Mouse (Mus musculus): ENCODE results near the gene Ppp6r1. TPM values are rescaled to one million over a fixed set of nuclear protein-coding genes. Genes with fewer than 3 reads are reported as not detected.

Gene Ppp6r1
- total and polyA plus RNA-seq, 2 experiments from 2014 or later = 10.1 to 131 TPM

GRCm38 (mm10) chr7:4663179-4663578 is 4.4 kb upstream of the Ppp6r1 start:
- WGBS = 79% methylated on average over 8 of the region's 8 CpGs
- H3K36me3 ChIP-seq (ENCODE audit: insufficient read depth, low read length) = peaks cover 26% of the 10 kb centered on the region
- ATAC-seq (ENCODE audit: low FRiP score) = no peak

GRCm38 (mm10) chr7:4659911-4660443 is 1.2 kb upstream of the Ppp6r1 start:
- no peak for TF ChIP-seq CTCF (IDR thresholded peaks at IDR 0.05)
- DNase-seq (ENCODE audit: low spot score) (peak; percentile 62), ATAC-seq (ENCODE audit: low FRiP score) (no peak)
- no peaks in the 10 kb centered on the region for H3K27me3 ChIP-seq (ENCODE audit: insufficient read depth, low read length)
- H3K9me3 ChIP-seq (ENCODE audit: low read length) = no peaks in the 10 kb centered on the region
- peaks cover 19% of the 10 kb centered on the region for H3K4me1 ChIP-seq (ENCODE audit: insufficient read depth, low read length)
- peak overlapping the region; percentile 95 for H3K27ac ChIP-seq (ENCODE audit: low read depth, low read length)
- H3K4me3 ChIP-seq (ENCODE audit: low read depth, low read length) = peak overlapping the region; percentile 86
- H3K36me3 ChIP-seq (ENCODE audit: insufficient read depth, low read length) = peaks cover 19% of the 10 kb centered on the region
- H3K9ac ChIP-seq (replicated peaks; ENCODE audit: low read length, poor library complexity, severe bottlenecking) = peak overlapping the region; percentile 88
- WGBS = 36% methylated on average over 3 of the region's 3 CpGs
- H3K4me2 ChIP-seq (ENCODE audit: low read depth, low read length, poor library complexity, severe bottlenecking) = peak overlapping the region; percentile 69

More at GRCm38 (mm10) chr7:4663179-4663578, 4.4 kb upstream of the Ppp6r1 start:
- Histone ChIP-seq H3K4me3 (ENCODE audit: low read depth, low read length) (no peak overlapping the region), H3K27me3 (ENCODE audit: insufficient read depth, low read length) (no peaks in the 10 kb centered on the region), H3K9me3 (ENCODE audit: low read length) (no peaks in the 10 kb centered on the region), H3K9ac (replicated peaks; ENCODE audit: low read length, poor library complexity, severe bottlenecking) (no peak overlapping the region), H3K27ac (ENCODE audit: low read depth, low read length) (no peak overlapping the region), H3K4me2 (ENCODE audit: low read depth, low read length, poor library complexity, severe bottlenecking) (no peak overlapping the region), H3K4me1 (ENCODE audit: insufficient read depth, low read length) (peaks cover 4% of the 10 kb centered on the region; the same call in 1 of the 2 replicates)
- DNase-seq (ENCODE audit: low spot score) = no peak
- no peak for TF ChIP-seq CTCF (IDR thresholded peaks at IDR 0.05)

- DNase-seq (ENCODE audit: low spot score) (peak; percentile 45), ATAC-seq (ENCODE audit: low FRiP score) (peak; percentile 84)
- Histone ChIP-seq H3K4me3 (ENCODE audit: low read depth, low read length) (peak overlapping the region; percentile 86), H3K9ac (replicated peaks; ENCODE audit: low read length, poor library complexity, severe bottlenecking) (peak overlapping the region; percentile 88), H3K27ac (ENCODE audit: low read depth, low read length) (peak overlapping the region; percentile 95), H3K27me3 (ENCODE audit: insufficient read depth, low read length) (no peaks in the 10 kb centered on the region), H3K36me3 (ENCODE audit: insufficient read depth, low read length) (peaks cover 7% of the 10 kb centered on the region; the same call in 1 of the 2 replicates), H3K4me2 (ENCODE audit: low read depth, low read length, poor library complexity, severe bottlenecking) (peak overlapping the region; percentile 69), H3K9me3 (ENCODE audit: low read length) (no peaks in the 10 kb centered on the region), H3K4me1 (ENCODE audit: insufficient read depth, low read length) (peaks cover 19% of the 10 kb centered on the region)
- no peak for TF ChIP-seq CTCF (IDR thresholded peaks at IDR 0.05)
- WGBS = under 1% methylated on average over 68 of the region's 78 CpGs
These were observed 501 bp downstream of the Ppp6r1 start for GRCm38 (mm10) chr7:4658128-4658907.

GRCm38 (mm10) chr7:4657521-4658127 is 1.2 kb downstream of the Ppp6r1 start:
- WGBS = 57% methylated on average over 9 of the region's 9 CpGs
- ATAC-seq (ENCODE audit: low FRiP score) (no peak), DNase-seq (ENCODE audit: low spot score) (no peak)
- Histone ChIP-seq H3K27me3 (ENCODE audit: insufficient read depth, low read length) (no peaks in the 10 kb centered on the region), H3K4me3 (ENCODE audit: low read depth, low read length) (peak overlapping the region; percentile 86), H3K9me3 (ENCODE audit: low read length) (no peaks in the 10 kb centered on the region), H3K9ac (replicated peaks; ENCODE audit: low read length, poor library complexity, severe bottlenecking) (peak overlapping the region; percentile 88), H3K36me3 (ENCODE audit: insufficient read depth, low read length) (peaks cover 8% of the 10 kb centered on the region; the same call in 1 of the 2 replicates), H3K4me1 (ENCODE audit: insufficient read depth, low read length) (peaks cover 19% of the 10 kb centered on the region), H3K27ac (ENCODE audit: low read depth, low read length) (no peak overlapping the region), H3K4me2 (ENCODE audit: low read depth, low read length, poor library complexity, severe bottlenecking) (peak overlapping the region; percentile 69)
- TF ChIP-seq CTCF (IDR thresholded peaks at IDR 0.05) = no peak

GRCm38 (mm10) chr7:4656818-4657217 is 2.0 kb downstream of the Ppp6r1 start:
- H3K4me2 ChIP-seq (ENCODE audit: low read depth, low read length, poor library complexity, severe bottlenecking) = peak overlapping the region; percentile 69
- H3K4me3 ChIP-seq (ENCODE audit: low read depth, low read length) = 0 out of 2 replicates have a peak overlapping the region, but pooled peaks have one; percentile 7
- TF ChIP-seq CTCF (IDR thresholded peaks at IDR 0.05) = no peak
- no peak overlapping the region for H3K27ac ChIP-seq (ENCODE audit: low read depth, low read length)
- no peaks in the 10 kb centered on the region for H3K27me3 ChIP-seq (ENCODE audit: insufficient read depth, low read length)
- no peak for ATAC-seq (ENCODE audit: low FRiP score)
- H3K36me3 ChIP-seq (ENCODE audit: insufficient read depth, low read length) = peaks cover 7% of the 10 kb centered on the region; the same call in 1 of the 2 replicates
- no peaks in the 10 kb centered on the region for H3K9me3 ChIP-seq (ENCODE audit: low read length)
- no peak for DNase-seq (ENCODE audit: low spot score)
- H3K4me1 ChIP-seq (ENCODE audit: insufficient read depth, low read length) = peaks cover 19% of the 10 kb centered on the region
- peak overlapping the region; percentile 88; the same call in 1 of the 2 replicates for H3K9ac ChIP-seq (replicated peaks; ENCODE audit: low read length, poor library complexity, severe bottlenecking)
- WGBS = 62% methylated on average over 1 of the region's 1 CpGs

Measured in midbrain, postnatal 0 days (tissue).